Mouse (Mus musculus) heart, embryonic 13.5 days (tissue): Measurements from ENCODE around the gene Tec. TPM values are rescaled to one million over a fixed set of nuclear protein-coding genes. Genes with fewer than 3 reads are reported as not detected.

Experiments
- ATAC-seq: fragments of 200-750 bp; cut with Nextera tagmentation; 2 replicates; pipeline ENCODE4 v1.8.0; 2017; ENCODE audit warnings: moderate TSS enrichment; ENCODE audit not compliant: insufficient number of reproducible peaks, low FRiP score, low TSS enrichment; ENCODE audit errors: extremely low read depth
- H3K27ac ChIP-seq: fragments of 300-500 bp; sonication (generic); replicated peaks from 2 replicates; pipeline ENCODE4 v1.5.1; 2015; ENCODE audit warnings: moderate library complexity, mild to moderate bottlenecking, inconsistent platforms
- H3K27me3 ChIP-seq: fragments of 300-500 bp; sonication (generic); replicated peaks from 2 replicates; pipeline ENCODE4 v1.6.1; 2015; ENCODE audit warnings: mild to moderate bottlenecking, inconsistent platforms
- H3K36me3 ChIP-seq: fragments of 300-500 bp; sonication (generic); 2 replicates; pipeline ENCODE4 v1.6.1; 2015; ENCODE audit warnings: mild to moderate bottlenecking, inconsistent platforms
- H3K4me1 ChIP-seq: fragments of 300-500 bp; sonication (generic); 2 replicates; pipeline ENCODE4 v1.6.1; 2015; ENCODE audit warnings: inconsistent platforms
- H3K4me2 ChIP-seq: fragments of 300-500 bp; sonication (generic); 2 replicates; pipeline ENCODE4 v1.6.1; 2015; ENCODE audit warnings: inconsistent platforms, mild to moderate bottlenecking, moderate library complexity
- H3K4me3 ChIP-seq: fragments of 300-500 bp; sonication (generic); 2 replicates; pipeline ENCODE4 v1.5.1; 2015; ENCODE audit warnings: moderate library complexity, mild to moderate bottlenecking, inconsistent platforms
- H3K9ac ChIP-seq: fragments of 300-500 bp; sonication (generic); 2 replicates; pipeline ENCODE4 v1.6.1; 2015; ENCODE audit warnings: inconsistent platforms, mild to moderate bottlenecking, moderate library complexity
- H3K9me3 ChIP-seq: fragments of 300-500 bp; sonication (generic); 2 replicates; pipeline ENCODE4 v1.6.1; 2016; ENCODE audit warnings: inconsistent platforms
- WGBS: fragments of 180-500 bp; shearing (Covaris S2); methylation state at CpG from one replicate; pipeline ENCODE4 v1.1.7; 2015; ENCODE audit warnings: mixed read lengths; 5-methylcytosine and 5-hydroxymethylcytosine counted together
- polyA plus RNA-seq: library from polyadenylated mRNA; unstranded; fragments of >200 nt; fragmentation: Nextera tagmentation; extraction: Ambion mirVana; gene quantifications from 2 replicates; pipeline ENCODE4 v1.2.1, GENCODE M21; 2015

Tec gene
- polyA plus RNA-seq, 1 experiment from 2014 or later: 15.1 TPM

GRCm38 (mm10) chr5:72886458-72887222 lies 18.4 kb upstream of the Tec start:
- no peak for ATAC-seq
- H3K4me2 ChIP-seq: no peak overlapping the region
- H3K27ac ChIP-seq: no peak overlapping the region
- no peaks in the 10 kb centered on the region for H3K36me3 ChIP-seq
- 78% methylated on average over 19 of the region's 19 CpGs for WGBS
- H3K9me3 ChIP-seq: no peaks in the 10 kb centered on the region
- H3K4me1 ChIP-seq: peaks cover 16% of the 10 kb centered on the region
- no peak overlapping the region for H3K9ac ChIP-seq
- H3K4me3 ChIP-seq: no peak overlapping the region
- H3K27me3 ChIP-seq: no peaks in the 10 kb centered on the region

GRCm38 (mm10) chr5:72883706-72884105 lies 15.4 kb upstream of the Tec start:
- 75% methylated on average over 3 of the region's 3 CpGs for WGBS
- no peaks in the 10 kb centered on the region for H3K27me3 ChIP-seq
- H3K4me2 ChIP-seq: no peak overlapping the region
- no peak overlapping the region for H3K27ac ChIP-seq
- no peaks in the 10 kb centered on the region for H3K36me3 ChIP-seq
- H3K4me3 ChIP-seq: no peak overlapping the region
- H3K9ac ChIP-seq: no peak overlapping the region
- no peak for ATAC-seq
- H3K4me1 ChIP-seq: peaks cover 22% of the 10 kb centered on the region
- H3K9me3 ChIP-seq: no peaks in the 10 kb centered on the region

GRCm38 (mm10) chr5:72882412-72882765 lies 14.1 kb upstream of the Tec start:
- H3K27me3 ChIP-seq: peaks cover 3% of the 10 kb centered on the region
- no peak overlapping the region for H3K4me3 ChIP-seq
- 24% methylated on average over 2 of the region's 2 CpGs for WGBS
- peak overlapping the region; percentile 30; the same call in 1 of the 2 replicates for H3K4me2 ChIP-seq
- H3K27ac ChIP-seq: peak overlapping the region; percentile 89
- no peaks in the 10 kb centered on the region for H3K9me3 ChIP-seq
- peak; percentile 47; the same call in 1 of the 2 replicates for ATAC-seq
- H3K9ac ChIP-seq: no peak overlapping the region
- H3K4me1 ChIP-seq: peaks cover 22% of the 10 kb centered on the region
- H3K36me3 ChIP-seq: no peaks in the 10 kb centered on the region

GRCm38 (mm10) chr5:72881748-72882411 lies 13.6 kb upstream of the Tec start:
- peak; percentile 40; the same call in 1 of the 2 replicates for ATAC-seq
- peaks cover 4% of the 10 kb centered on the region for H3K27me3 ChIP-seq
- no peaks in the 10 kb centered on the region for H3K9me3 ChIP-seq
- H3K27ac ChIP-seq: peak overlapping the region; percentile 89
- peak overlapping the region; percentile 30 for H3K4me2 ChIP-seq
- no peak overlapping the region for H3K4me3 ChIP-seq
- H3K9ac ChIP-seq: no peak overlapping the region
- peaks cover 22% of the 10 kb centered on the region for H3K4me1 ChIP-seq
- H3K36me3 ChIP-seq: no peaks in the 10 kb centered on the region
- 45% methylated on average over 12 of the region's 12 CpGs for WGBS

- peaks cover 31% of the 10 kb centered on the region for H3K4me1 ChIP-seq
- no peak for ATAC-seq
- 27% methylated on average over 5 of the region's 5 CpGs for WGBS
These were observed 11.5 kb upstream of the Tec start for GRCm38 (mm10) chr5:72879736-72880135.

GRCm38 (mm10) chr5:72871114-72871513 lies 2.8 kb upstream of the Tec start:
- Histone ChIP-seq H3K36me3 (no peaks in the 10 kb centered on the region), H3K4me1 (peaks cover 27% of the 10 kb centered on the region), H3K4me3 (no peak overlapping the region), H3K27ac (no peak overlapping the region), H3K9ac (no peak overlapping the region), H3K27me3 (peaks cover 7% of the 10 kb centered on the region; the same call in 1 of the 2 replicates), H3K4me2 (no peak overlapping the region), H3K9me3 (peaks cover 3% of the 10 kb centered on the region; the same call in 1 of the 2 replicates)
- 78% methylated on average over 4 of the region's 4 CpGs for WGBS
- ATAC-seq: no peak

More at GRCm38 (mm10) chr5:72879736-72880135, 11.5 kb upstream of the Tec start:
- Histone ChIP-seq H3K36me3 (no peaks in the 10 kb centered on the region), H3K27me3 (peaks cover 4% of the 10 kb centered on the region), H3K27ac (no peak overlapping the region), H3K4me3 (no peak overlapping the region), H3K4me2 (no peak overlapping the region), H3K9ac (no peak overlapping the region), H3K9me3 (no peaks in the 10 kb centered on the region)

- no peak overlapping the region for H3K27ac ChIP-seq
- peaks cover 32% of the 10 kb centered on the region for H3K4me1 ChIP-seq
- H3K4me2 ChIP-seq: no peak overlapping the region
- ATAC-seq: no peak
- WGBS: 75% methylated on average over 14 of the region's 14 CpGs
- no peak overlapping the region for H3K9ac ChIP-seq
- H3K4me3 ChIP-seq: no peak overlapping the region
- no peaks in the 10 kb centered on the region for H3K36me3 ChIP-seq
- peaks cover 7% of the 10 kb centered on the region; the same call in 1 of the 2 replicates for H3K27me3 ChIP-seq
- peaks cover 3% of the 10 kb centered on the region; the same call in 1 of the 2 replicates for H3K9me3 ChIP-seq
These were observed 1.7 kb upstream of the Tec start for GRCm38 (mm10) chr5:72869779-72870608.

GRCm38 (mm10) chr5:72867036-72867672 lies 1.1 kb downstream of the Tec start:
- no peak for ATAC-seq
- Histone ChIP-seq H3K27me3 (peaks cover 7% of the 10 kb centered on the region; the same call in 1 of the 2 replicates), H3K4me3 (peak overlapping the region; percentile 74), H3K36me3 (no peaks in the 10 kb centered on the region), H3K9ac (peak overlapping the region; percentile 88), H3K27ac (no peak overlapping the region), H3K4me2 (peak overlapping the region; percentile 90), H3K4me1 (peaks cover 37% of the 10 kb centered on the region), H3K9me3 (peaks cover 3% of the 10 kb centered on the region; the same call in 1 of the 2 replicates)
- WGBS: 35% methylated on average over 16 of the region's 16 CpGs

GRCm38 (mm10) chr5:72866260-72866905 lies 1.9 kb downstream of the Tec start:
- peak overlapping the region; percentile 90 for H3K4me2 ChIP-seq
- WGBS: 57% methylated on average over 6 of the region's 6 CpGs

GRCm38 (mm10) chr5:72864654-72865178 lies 3.6 kb downstream of the Tec start:
- Histone ChIP-seq H3K36me3 (peaks cover 6% of the 10 kb centered on the region), H3K4me1 (peaks cover 37% of the 10 kb centered on the region), H3K27ac (no peak overlapping the region), H3K4me3 (no peak overlapping the region), H3K9me3 (0 out of 2 replicates have a peak, but pooled peaks cover 3% of the 10 kb centered on the region), H3K4me2 (peak overlapping the region; percentile 90; the same call in 1 of the 2 replicates), H3K27me3 (peaks cover 7% of the 10 kb centered on the region; the same call in 1 of the 2 replicates), H3K9ac (no peak overlapping the region)
- WGBS: 71% methylated on average over 3 of the region's 3 CpGs
- ATAC-seq: no peak

More at GRCm38 (mm10) chr5:72866260-72866905, 1.9 kb downstream of the Tec start:
- Histone ChIP-seq H3K9ac (peak overlapping the region; percentile 88), H3K4me1 (peaks cover 37% of the 10 kb centered on the region), H3K27me3 (peaks cover 7% of the 10 kb centered on the region; the same call in 1 of the 2 replicates), H3K9me3 (peaks cover 3% of the 10 kb centered on the region; the same call in 1 of the 2 replicates), H3K4me3 (peak overlapping the region; percentile 74), H3K27ac (no peak overlapping the region), H3K36me3 (no peaks in the 10 kb centered on the region)
- no peak for ATAC-seq
